Mouse (Mus musculus) megakaryocyte, embryonic 14.5 days (primary cell): ENCODE data around the gene Camkv. TPM values are rescaled to one million over a fixed set of nuclear protein-coding genes. Genes with fewer than 3 reads are reported as not detected.

Source experiments
- H3K27me3 ChIP-seq: replicated peaks from 2 replicates; pipeline ENCODE3; 2012; ENCODE audit warnings: inconsistent platforms
- H3K36me3 ChIP-seq: replicated peaks from 2 replicates; pipeline ENCODE3; 2012; ENCODE audit warnings: low read length, inconsistent platforms, mixed read lengths
- H3K4me1 ChIP-seq: 2 replicates; pipeline ENCODE4 v1.6.1; 2012; ENCODE audit warnings: inconsistent platforms
- H3K4me3 ChIP-seq: replicated peaks from 2 replicates; pipeline ENCODE3; 2012; ENCODE audit warnings: moderate library complexity, mild to moderate bottlenecking, inconsistent platforms
- H3K9me3 ChIP-seq: 2 replicates; pipeline ENCODE4 v1.6.1; 2012; ENCODE audit warnings: inconsistent platforms
- FLI1 ChIP-seq: IDR thresholded peaks from 2 replicates; pipeline ENCODE4 v1.6.1; 2012; ENCODE audit warnings: low read length, inconsistent platforms, mixed read lengths
- GATA1 ChIP-seq: IDR thresholded peaks from 3 replicates; pipeline ENCODE4 v1.6.1; 2012; ENCODE audit warnings: mixed read lengths, low read length, inconsistent platforms, borderline replicate concordance
- polyA plus RNA-seq: library from polyadenylated mRNA; stranded (reverse); fragments of >175 nt; gene quantifications from 2 replicates; pipeline ENCODE4 v1.2.3, GENCODE M21; 2012; ENCODE audit warnings: low replicate concordance; ENCODE audit not compliant: insufficient read depth

Gene Camkv
- polyA plus RNA-seq, 1 experiment, result not detected

- peak within 1 kb of the TSS; percentile 75 for H3K4me3 ChIP-seq
- no peaks in the 10 kb centered on the region for H3K9me3 ChIP-seq
- H3K36me3 ChIP-seq, result peaks cover 22% of the 10 kb centered on the region
- peaks cover 34% of the 10 kb centered on the region for H3K4me1 ChIP-seq
- peaks cover 34% of the 10 kb centered on the region for H3K27me3 ChIP-seq
- TF ChIP-seq FLI1, result no peak
Measured at GRCm38 (mm10) chr9:107906252-107906966, 29.1 kb upstream of the Camkv start, which contains the start of gene Mst1r. TSS of gene Mst1r (plus strand) at chr9:107906873.

GRCm38 (mm10) chr9:107906967-107907800 lies 28.3 kb upstream of the Camkv start:
- TF ChIP-seq FLI1 (no peak), GATA1 (no peak)
- no peaks in the 10 kb centered on the region for H3K9me3 ChIP-seq
- peak overlapping the region; percentile 75 for H3K4me3 ChIP-seq
- peaks cover 34% of the 10 kb centered on the region for H3K4me1 ChIP-seq
- peaks cover 14% of the 10 kb centered on the region for H3K36me3 ChIP-seq
- peaks cover 42% of the 10 kb centered on the region for H3K27me3 ChIP-seq

GRCm38 (mm10) chr9:107907801-107908120 lies 27.7 kb upstream of the Camkv start:
- H3K36me3 ChIP-seq, result peaks cover 8% of the 10 kb centered on the region
- TF ChIP-seq FLI1 (no peak), GATA1 (no peak)
- no peaks in the 10 kb centered on the region for H3K9me3 ChIP-seq
- no peak overlapping the region for H3K4me3 ChIP-seq
- H3K4me1 ChIP-seq, result peaks cover 39% of the 10 kb centered on the region
- H3K27me3 ChIP-seq, result peaks cover 47% of the 10 kb centered on the region

GRCm38 (mm10) chr9:107908410-107909158 lies 26.9 kb upstream of the Camkv start:
- H3K9me3 ChIP-seq, result no peaks in the 10 kb centered on the region
- H3K36me3 ChIP-seq, result peaks cover 2% of the 10 kb centered on the region
- H3K27me3 ChIP-seq, result peaks cover 56% of the 10 kb centered on the region
- no peak for TF ChIP-seq GATA1
- TF ChIP-seq FLI1, result no peak
- H3K4me1 ChIP-seq, result peaks cover 44% of the 10 kb centered on the region
- no peak overlapping the region for H3K4me3 ChIP-seq

GRCm38 (mm10) chr9:107910025-107910769 lies 25.3 kb upstream of the Camkv start:
- H3K4me1 ChIP-seq, result peaks cover 47% of the 10 kb centered on the region
- H3K36me3 ChIP-seq, result no peaks in the 10 kb centered on the region
- TF ChIP-seq GATA1 (no peak), FLI1 (no peak)
- H3K9me3 ChIP-seq, result no peaks in the 10 kb centered on the region
- peaks cover 69% of the 10 kb centered on the region for H3K27me3 ChIP-seq
- no peak overlapping the region for H3K4me3 ChIP-seq

GRCm38 (mm10) chr9:107914764-107915420 lies 20.6 kb upstream of the Camkv start:
- TF ChIP-seq FLI1 (no peak), GATA1 (no peak)
- peak overlapping the region; percentile 10 for H3K4me3 ChIP-seq
- no peaks in the 10 kb centered on the region for H3K9me3 ChIP-seq
- H3K36me3 ChIP-seq, result no peaks in the 10 kb centered on the region
- peaks cover 21% of the 10 kb centered on the region for H3K4me1 ChIP-seq
- peaks cover 89% of the 10 kb centered on the region for H3K27me3 ChIP-seq

GRCm38 (mm10) chr9:107917895-107918608 lies 17.4 kb upstream of the Camkv start:
- peaks cover 76% of the 10 kb centered on the region for H3K27me3 ChIP-seq
- no peaks in the 10 kb centered on the region for H3K36me3 ChIP-seq

GRCm38 (mm10) chr9:107918884-107919283 lies 16.6 kb upstream of the Camkv start:
- Histone ChIP-seq H3K4me1 (peaks cover 21% of the 10 kb centered on the region), H3K4me3 (no peak overlapping the region), H3K9me3 (no peaks in the 10 kb centered on the region), H3K27me3 (peaks cover 76% of the 10 kb centered on the region), H3K36me3 (no peaks in the 10 kb centered on the region)
- TF ChIP-seq FLI1 (no peak), GATA1 (no peak)

More at GRCm38 (mm10) chr9:107917895-107918608, 17.4 kb upstream of the Camkv start:
- Histone ChIP-seq H3K4me1 (peaks cover 15% of the 10 kb centered on the region), H3K4me3 (no peak overlapping the region), H3K9me3 (no peaks in the 10 kb centered on the region)
- TF ChIP-seq FLI1, result no peak
- no peak for TF ChIP-seq GATA1
